In genomic region chr10:128232420-128232985, GRCm38 (mm10) we compare ENCODE assay signal across 8 mouse cellular contexts. TPM values are rescaled to one million over a fixed set of nuclear protein-coding genes. Genes with fewer than 3 reads are reported as not detected.
DNase-seq lines count a peak whose midpoint lies in the region; ATAC-seq and TF ChIP-seq lines count a peak whose summit lies in the region.

No protein-coding gene starts in this region.

- in situ Hi-C loops in ES-E14 (cut with MboI; ENCODE audit: low sequenced_read_pairs in 2 of 2, unreplicated experiment in 2 of 2) = no loop called here

- peak; percentile 65 for DNase-seq in ES-E14 (ENCODE audit: low read depth, low spot score)
- DNase-seq in brain, embryonic 18.5 days (ENCODE audit: low read depth, low spot score) = peak; percentile 39
- DNase-seq in heart, postnatal 4 days = peak; percentile 60
- DNase-seq in layer of hippocampus, adult 11-12 months (ENCODE audit: low spot score) = peak; percentile 75
- peak; percentile 43 to 78 for DNase-seq in lung, adult 18-20 months
- DNase-seq in thymus, postnatal 25 days = peak; percentile 71

- 1% methylated on average over 14 of the region's 14 CpGs for WGBS in neural tube, embryonic 14.5 days

- H3K4me1 ChIP-seq in ES-E14 (ENCODE audit: control insufficient read depth in 2 of 2, insufficient read depth in 2 of 2, low read length in 2 of 2, poor library complexity in 1 of 2) = peaks cover 0 to 13% of the 10 kb centered on the region in 2 experiments; a peak in 2 of 4 replicates
- H3K4me1 ChIP-seq in neural tube, embryonic 14.5 days (ENCODE audit: control insufficient read depth, insufficient read depth, low read length) = 0 out of 2 replicates have a peak, but pooled peaks cover 3% of the 10 kb centered on the region

- ATAC-seq in erythroblast, adult 5-6 weeks (replicated peaks; ENCODE audit: low FRiP score, poor library complexity, severe bottlenecking) = peak; percentile 86
- 0 out of 2 replicates have a peak, but pooled peaks have one; percentile 32 for ATAC-seq in neural tube, embryonic 14.5 days (ENCODE audit: low read depth)

- H3K36me3 ChIP-seq in ES-E14 (ENCODE audit: control insufficient read depth, insufficient read depth, low read length, poor library complexity, severe bottlenecking) = peaks cover 13% of the 10 kb centered on the region
- H3K36me3 ChIP-seq in neural tube, embryonic 14.5 days (ENCODE audit: control insufficient read depth, insufficient read depth, low read length) = no peaks in the 10 kb centered on the region

- H3K27ac ChIP-seq in ES-E14 (ENCODE audit: insufficient read depth, low read depth, low read length, poor library complexity, severe bottlenecking) = peak overlapping the region; percentile 99
- peak overlapping the region; percentile 92 for H3K27ac ChIP-seq in neural tube, embryonic 14.5 days (ENCODE audit: low read depth, low read length)

- peak overlapping the region; percentile 100 for H3K9ac ChIP-seq in ES-E14 (ENCODE audit: insufficient read depth, low read depth, low read length, poor library complexity, severe bottlenecking)
- H3K9ac ChIP-seq in neural tube, embryonic 14.5 days (replicated peaks; ENCODE audit: low read depth, low read length) = peak overlapping the region; percentile 80

- peak overlapping the region; percentile 92 to 99 for H3K4me3 ChIP-seq in ES-E14 (ENCODE audit: insufficient read depth in 1 of 2, low read depth in 1 of 2, low read length in 2 of 2, poor library complexity in 1 of 2, severe bottlenecking in 1 of 2)
- peak overlapping the region; percentile 78 for H3K4me3 ChIP-seq in neural tube, embryonic 14.5 days (ENCODE audit: low read depth, low read length)

- H3K9me3 ChIP-seq in ES-E14 (ENCODE audit: control insufficient read depth, insufficient read depth, low read depth, low read length) = no peaks in the 10 kb centered on the region
- H3K9me3 ChIP-seq in neural tube, embryonic 14.5 days (ENCODE audit: control insufficient read depth, low read length) = no peaks in the 10 kb centered on the region

- peak overlapping the region; percentile 62 for H3K4me2 ChIP-seq in neural tube, embryonic 14.5 days (ENCODE audit: low read depth, low read length)

- H3K27me3 ChIP-seq in neural tube, embryonic 14.5 days (ENCODE audit: control insufficient read depth, insufficient read depth, low read length) = no peaks in the 10 kb centered on the region

TF ChIP-seq in ES-E14, 5 proteins besides CTCF, POLR2A, EP300 and RAD21:
- TF ChIP-seq CHD2 (IDR thresholded peaks at IDR 0.05; ENCODE audit: low read depth, low read length) (no peak), ZC3H11A (IDR thresholded peaks at IDR 0.05; ENCODE audit: borderline replicate concordance, low read depth, low read length) (no peak), HCFC1 (IDR thresholded peaks at IDR 0.05; ENCODE audit: borderline replicate concordance, insufficient read depth, low read length) (no peak), ZNF384 (IDR thresholded peaks at IDR 0.05; ENCODE audit: low read depth, low read length) (no peak), MAFK (IDR thresholded peaks at IDR 0.05; ENCODE audit: insufficient read depth, low read depth, low read length) (no peak)

RNA-seq across cellular contexts. Expression of gene Timeless, which starts 0.6 kb away (rescaled TPM):
- total RNA-seq in ES-E14 (2012; rRNA removed) = 69.7 and 106 TPM in 2 replicates
- 4.0 and 6.3 TPM in 2 replicates for total RNA-seq in erythroblast, adult 5-6 weeks (2015; ENCODE audit: low replicate concordance)
- total RNA-seq in erythroblast, adult 5-6 weeks (2017; ENCODE audit: low replicate concordance) = 39.4 and 44.5 TPM in 2 replicates
- total RNA-seq in heart, postnatal 4 days (2021) = 10 to 100 TPM; 24.5 to 28.7 TPM
- polyA plus RNA-seq in neural tube, embryonic 14.5 days (2014; fragmentation: Nextera tagmentation; extraction: Ambion mirVana) = 14.6 and 19.1 TPM in 2 replicates

RNA-seq across cellular contexts. Expression of gene Mip, which starts 6.9 kb away (rescaled TPM):
- total RNA-seq in ES-E14 (2012; rRNA removed) = 2.8 and 6.8 TPM in 2 replicates
- not detected in 2 replicates for total RNA-seq in erythroblast, adult 5-6 weeks (2015; ENCODE audit: low replicate concordance)
- 0.84 and 0.85 TPM in 2 replicates for total RNA-seq in erythroblast, adult 5-6 weeks (2017; ENCODE audit: low replicate concordance)
- total RNA-seq in heart, postnatal 4 days (2021) = not detected
- not detected in 2 replicates for polyA plus RNA-seq in neural tube, embryonic 14.5 days (2014; fragmentation: Nextera tagmentation; extraction: Ambion mirVana)

RNA-seq across cellular contexts. Expression of gene Spryd4, which starts 20.9 kb away (rescaled TPM):
- 22.1 and 24.9 TPM in 2 replicates for total RNA-seq in ES-E14 (2012; rRNA removed)
- 6.3 and 6.7 TPM in 2 replicates for total RNA-seq in erythroblast, adult 5-6 weeks (2015; ENCODE audit: low replicate concordance)
- 1.4 and 3.1 TPM in 2 replicates for total RNA-seq in erythroblast, adult 5-6 weeks (2017; ENCODE audit: low replicate concordance)
- 10 to 100 TPM; 39.6 to 41.5 TPM for total RNA-seq in heart, postnatal 4 days (2021)
- 20.9 and 22.3 TPM in 2 replicates for polyA plus RNA-seq in neural tube, embryonic 14.5 days (2014; fragmentation: Nextera tagmentation; extraction: Ambion mirVana)

RNA-seq across cellular contexts. Expression of gene Apon, which starts 21.4 kb away (rescaled TPM):
- 0.31 and 0.69 TPM in 2 replicates for total RNA-seq in ES-E14 (2012; rRNA removed)
- 1.7 TPM in 1 of 2 replicates, not detected in the other for total RNA-seq in erythroblast, adult 5-6 weeks (2015; ENCODE audit: low replicate concordance)
- total RNA-seq in erythroblast, adult 5-6 weeks (2017; ENCODE audit: low replicate concordance) = 1.5 TPM in 1 of 2 replicates, not detected in the other
- total RNA-seq in heart, postnatal 4 days (2021) = under 1 TPM in 1 of 2 experiments, not detected in 1; 0.29 TPM
- not detected in 2 replicates for polyA plus RNA-seq in neural tube, embryonic 14.5 days (2014; fragmentation: Nextera tagmentation; extraction: Ambion mirVana)

RNA-seq across cellular contexts. Expression of gene Apof, which starts 36.0 kb away (rescaled TPM):
- total RNA-seq in ES-E14 (2012; rRNA removed) = 1.4 and 2.1 TPM in 2 replicates
- not detected in 2 replicates for total RNA-seq in erythroblast, adult 5-6 weeks (2015; ENCODE audit: low replicate concordance)
- total RNA-seq in erythroblast, adult 5-6 weeks (2017; ENCODE audit: low replicate concordance) = not detected in 2 replicates
- not detected for total RNA-seq in heart, postnatal 4 days (2021)
- not detected in 2 replicates for polyA plus RNA-seq in neural tube, embryonic 14.5 days (2014; fragmentation: Nextera tagmentation; extraction: Ambion mirVana)

Comparison
In these comparisons a context has a peak if more than half of its experiments do, and no peak if none do; other contexts are left out.
1. Peak in every context shown above with its lines: DNase-seq, ATAC-seq, H3K4me3 ChIP-seq and H3K27ac ChIP-seq.